25 mouse cellular contexts compared by ENCODE assay signal in genomic region chr9:77279371-77279770, GRCm38 (mm10).
A peak's percentile ranks its signal among the peaks of the same experiment; 100 is the strongest.
DNase-seq lines count a peak whose midpoint lies in the region; ATAC-seq and TF ChIP-seq lines count a peak whose summit lies in the region.
"Had no signal": no experiment of that assay in that cellular context is flagged by ENCODE, and none has a peak within 500 bp of the region (broad histone marks: within the 10 kb centered on the region; RNA-seq: fewer than 3 reads in every experiment).

No protein-coding gene starts in this region.

- DNase-seq in gastrocnemius, adult 2 months = peak; percentile 53
- no peak for DNase-seq in gastrocnemius, postnatal 10 days
- no peak for DNase-seq in heart, adult 2 months
- peak; percentile 14 for DNase-seq in gastrocnemius, postnatal 25 days
- no peak for DNase-seq in cerebellum, adult 9-11 months
- no peak for DNase-seq in T-cell, adult 2 months (ENCODE audit: low spot score)
- DNase-seq: adrenal gland, adult 2 months; adrenal gland, postnatal 14 days; B cell, adult 2 months; cerebellum, adult 11 months; cerebellum, adult 2 months; cerebellum, postnatal 10 days; cerebellum, postnatal 36 days; forebrain, postnatal 0 days; kidney, adult 2 months had no signal

- TF ChIP-seq EP300 in heart, adult 2 months (IDR thresholded peaks at IDR 0.05; ENCODE audit: insufficient read depth, low read depth, low read length) = no peak

- intact Hi-C loops in gastrocnemius, adult 2 months (cut with DNase I) = loop anchor here (2.0 kb wide), 1 partner anchor 31 kb away; no protein-coding TSS in a partner anchor
- intact Hi-C loops in heart, adult 2 months (cut with DNase I) = no loop called here

- H3K4me3 ChIP-seq in gastrocnemius, adult 2 months = peak overlapping the region; percentile 62
- H3K4me3 ChIP-seq in heart, embryonic 15.5 days = no peak overlapping the region
- no peak overlapping the region for H3K4me3 ChIP-seq in heart, adult 2 months
- H3K4me3 ChIP-seq: forebrain, embryonic 10.5 days; forebrain, embryonic 13.5 days; heart, embryonic 13.5 days; hindbrain, embryonic 12.5 days; hindbrain, embryonic 15.5 days had no signal

- H3K4me2 ChIP-seq in heart, embryonic 15.5 days = no peak overlapping the region
- H3K4me2 ChIP-seq: forebrain, embryonic 13.5 days; heart, embryonic 13.5 days; hindbrain, embryonic 12.5 days; hindbrain, embryonic 15.5 days had no signal

- no peak for ATAC-seq in heart, embryonic 15.5 days (replicated peaks; ENCODE audit: insufficient number of reproducible peaks, insufficient read depth, low FRiP score, low read depth)
- ATAC-seq: forebrain, embryonic 13.5 days; forebrain, postnatal 0 days; intestine, postnatal 0 days; Patski had no signal

- no peak for TF ChIP-seq POLR2A in heart, adult 2 months (IDR thresholded peaks at IDR 0.05; ENCODE audit: insufficient read depth, low read depth, low read length)

- H3K36me3 ChIP-seq in heart, embryonic 15.5 days = no peaks in the 10 kb centered on the region
- H3K36me3 ChIP-seq in heart, adult 2 months (ENCODE audit: control insufficient read depth, insufficient read depth, low read length) = peaks cover 3% of the 10 kb centered on the region; the same call in 1 of the 2 replicates
- H3K36me3 ChIP-seq: forebrain, embryonic 10.5 days; G1E; heart, embryonic 13.5 days; hindbrain, embryonic 12.5 days; hindbrain, embryonic 15.5 days had no signal

- no peaks in the 10 kb centered on the region for H3K27me3 ChIP-seq in heart, embryonic 15.5 days
- H3K27me3 ChIP-seq in heart, adult 2 months (ENCODE audit: control insufficient read depth, insufficient read depth, low read length) = no peaks in the 10 kb centered on the region
- H3K27me3 ChIP-seq: CH12.LX; forebrain, embryonic 13.5 days; heart, embryonic 13.5 days; hindbrain, embryonic 12.5 days; hindbrain, embryonic 15.5 days had no signal

- H3K79me2 ChIP-seq in heart, adult 2 months (replicated peaks; ENCODE audit: control insufficient read depth, insufficient read depth, low read length) = no peaks in the 10 kb centered on the region

- no peaks in the 10 kb centered on the region for H3K9me3 ChIP-seq in heart, embryonic 15.5 days (replicated peaks)
- H3K9me3 ChIP-seq: forebrain, embryonic 10.5 days; forebrain, embryonic 13.5 days; heart, embryonic 13.5 days; hindbrain, embryonic 12.5 days; hindbrain, embryonic 15.5 days had no signal

- H3K27ac ChIP-seq in gastrocnemius, adult 2 months = peak overlapping the region; percentile 91
- peak overlapping the region; percentile 15; the same call in 1 of the 2 replicates for H3K27ac ChIP-seq in heart, embryonic 15.5 days
- no peak overlapping the region; the same call in 1 of the 2 replicates for H3K27ac ChIP-seq in heart, adult 2 months
- H3K27ac ChIP-seq: forebrain, embryonic 10.5 days; forebrain, embryonic 13.5 days; heart, embryonic 13.5 days; hindbrain, embryonic 12.5 days; hindbrain, embryonic 15.5 days had no signal

- no peak overlapping the region for H3K9ac ChIP-seq in heart, embryonic 15.5 days
- H3K9ac ChIP-seq in heart, adult 2 months (ENCODE audit: low read depth, low read length) = no peak overlapping the region
- H3K9ac ChIP-seq: forebrain, embryonic 13.5 days; forebrain, postnatal 0 days; heart, embryonic 13.5 days; hindbrain, embryonic 12.5 days; hindbrain, embryonic 15.5 days had no signal

- TF ChIP-seq CTCF in gastrocnemius, adult 2 months (IDR thresholded peaks at IDR 0.05) = no peak
- TF ChIP-seq CTCF in heart, adult 2 months (IDR thresholded peaks at IDR 0.05) = no peak

- 52% methylated on average over 5 of the region's 5 CpGs for WGBS in heart, embryonic 15.5 days
- 58% methylated on average over 5 of the region's 5 CpGs for WGBS in heart, adult 2 months

- peaks cover 31% of the 10 kb centered on the region for H3K4me1 ChIP-seq in heart, embryonic 15.5 days (replicated peaks)
- H3K4me1 ChIP-seq in heart, adult 2 months (ENCODE audit: control insufficient read depth, insufficient read depth, low read length) = peaks cover 4% of the 10 kb centered on the region
- H3K4me1 ChIP-seq: hindbrain, embryonic 12.5 days; hindbrain, embryonic 15.5 days had no signal

Comparison
In these comparisons a context has a peak if more than half of its experiments do, and no peak if none do; other contexts are left out.
1. DNase-seq: peak in gastrocnemius, adult 2 months (single experiment) and gastrocnemius, postnatal 25 days (single experiment); none in gastrocnemius, postnatal 10 days (single experiment), heart, adult 2 months (0 of 2), cerebellum, adult 9-11 months (single experiment) and T-cell, adult 2 months (single experiment).